Mouse (Mus musculus) kidney, adult 2 months (tissue): ENCODE data around the gene Id4. TPM values are rescaled to one million over a fixed set of nuclear protein-coding genes. Genes with fewer than 3 reads are reported as not detected.

Experiments used
- DNase-seq: peaks from one replicate; pipeline ENCODE4 v3.0.0; 2021
- H3K27ac ChIP-seq: fragments of 200-500 bp; 2 replicates; pipeline ENCODE4 v1.5.1; 2012; ENCODE audit warnings: low read depth, low read length, control low read depth, inconsistent platforms; ENCODE audit not compliant: insufficient read depth
- H3K27me3 ChIP-seq: fragments of 200-500 bp; replicated peaks from 2 replicates; pipeline ENCODE4 v1.6.1; 2012; ENCODE audit warnings: mild to moderate bottlenecking, moderate library complexity, low read length, inconsistent platforms; ENCODE audit not compliant: control insufficient read depth, insufficient read depth
- H3K36me3 ChIP-seq: fragments of 200-500 bp; 2 replicates; pipeline ENCODE4 v1.6.1; 2012; ENCODE audit warnings: mild to moderate bottlenecking, moderate library complexity, low read length, inconsistent platforms; ENCODE audit not compliant: control insufficient read depth, insufficient read depth
- H3K4me1 ChIP-seq: fragments of 200-500 bp; 2 replicates; pipeline ENCODE4 v1.6.1; 2011; ENCODE audit warnings: low read length; ENCODE audit not compliant: control insufficient read depth, insufficient read depth
- H3K4me3 ChIP-seq: fragments of 200-500 bp; 2 replicates; pipeline ENCODE4 v1.5.1; 2011; ENCODE audit warnings: mild to moderate bottlenecking, low read depth, low read length, control low read depth; ENCODE audit not compliant: insufficient read depth
- CTCF ChIP-seq: fragments of 200-500 bp; conservative IDR thresholded peaks from 2 replicates; pipeline ENCODE4 v1.5.1; 2011; ENCODE audit warnings: low read depth, mild to moderate bottlenecking, control low read depth, low read length, moderate library complexity, mixed read lengths; ENCODE audit not compliant: insufficient read depth, insufficient read length
- POLR2A ChIP-seq: fragments of 200-500 bp; IDR thresholded peaks from one replicate; pipeline ENCODE4 v1.6.1; 2011; ENCODE audit warnings: low read depth, low read length, control low read depth
- WGBS: fragments of 180-500 bp; shearing (Covaris S2); methylation state at CpG from one replicate; pipeline ENCODE4 v1.1.7; 2018; 5-methylcytosine and 5-hydroxymethylcytosine counted together
- polyA plus RNA-seq: library from polyadenylated mRNA; depleted of rRNA; stranded (reverse); fragments of >200 nt; gene quantifications from 2 replicates; pipeline ENCODE4 v1.2.3, GENCODE M21; 2012

Gene Id4
- polyA plus RNA-seq, 1 experiment = 14.8 TPM

DNA sequence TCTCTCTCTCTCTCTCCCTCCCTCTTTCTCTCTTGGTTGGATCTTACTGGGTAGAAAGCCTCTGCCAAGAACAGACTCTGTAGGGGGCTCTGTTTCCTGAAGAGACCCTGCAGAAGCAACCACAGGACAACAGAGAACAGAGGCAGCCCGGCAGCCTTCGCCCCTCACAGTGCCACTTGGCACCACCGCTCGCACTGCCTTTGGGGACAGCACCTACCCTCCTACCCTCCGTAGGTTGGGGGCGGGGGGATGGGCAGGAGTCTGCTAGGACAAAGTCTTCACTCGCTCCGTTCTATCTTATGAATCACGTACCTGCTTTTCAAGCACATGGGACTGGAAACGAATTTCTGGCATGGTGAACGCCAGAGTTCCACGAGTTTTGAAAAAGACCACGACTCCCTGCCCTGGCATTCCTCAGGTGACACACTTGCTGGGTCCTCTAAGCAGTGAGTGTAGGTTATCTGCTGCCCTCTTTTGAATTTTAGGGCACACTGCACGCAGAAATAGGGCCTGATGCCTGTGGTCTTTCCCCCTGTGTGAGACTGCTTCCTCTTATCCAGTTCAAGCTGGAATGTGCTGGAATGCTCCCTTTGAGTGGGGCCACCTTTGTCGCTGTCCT is 12.5 kb downstream of the Id4 start:
- Histone ChIP-seq H3K4me1 (no peaks in the 10 kb centered on the region), H3K36me3 (no peaks in the 10 kb centered on the region), H3K27ac (no peak overlapping the region), H3K27me3 (no peaks in the 10 kb centered on the region), H3K4me3 (peak overlapping the region; percentile 1; the same call in 1 of the 2 replicates)
- WGBS = 4% methylated on average over 15 of the region's 15 CpGs
- DNase-seq = peak; percentile 73
- TF ChIP-seq POLR2A = no peak
- TF ChIP-seq CTCF = peak; percentile 79

DNA sequence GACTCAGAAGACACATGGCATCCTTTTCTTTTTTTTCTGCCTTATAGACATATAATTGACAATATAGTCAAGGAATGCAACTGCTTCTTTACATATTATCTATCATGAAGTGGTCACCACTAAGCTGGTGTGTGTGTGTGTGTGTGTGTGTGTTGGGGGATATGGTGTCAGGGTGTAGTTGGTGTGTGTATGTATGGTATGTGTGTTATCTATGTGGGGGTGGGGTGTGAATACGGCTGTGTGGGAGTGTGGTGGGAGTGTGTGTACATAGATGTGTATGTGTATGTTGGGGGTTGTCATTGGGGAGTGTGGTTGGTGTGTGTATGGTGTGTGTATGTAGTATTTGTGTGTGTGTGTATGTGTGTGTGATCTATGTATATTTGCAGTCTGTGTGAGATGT is 13.1 kb downstream of the Id4 start:
- Histone ChIP-seq H3K4me3 (no peak overlapping the region), H3K27me3 (no peaks in the 10 kb centered on the region), H3K36me3 (no peaks in the 10 kb centered on the region), H3K4me1 (no peaks in the 10 kb centered on the region), H3K27ac (no peak overlapping the region)
- TF ChIP-seq POLR2A (no peak), CTCF (no peak)
- WGBS = 83% methylated on average over 1 of the region's 1 CpGs
- no peak for DNase-seq

DNA sequence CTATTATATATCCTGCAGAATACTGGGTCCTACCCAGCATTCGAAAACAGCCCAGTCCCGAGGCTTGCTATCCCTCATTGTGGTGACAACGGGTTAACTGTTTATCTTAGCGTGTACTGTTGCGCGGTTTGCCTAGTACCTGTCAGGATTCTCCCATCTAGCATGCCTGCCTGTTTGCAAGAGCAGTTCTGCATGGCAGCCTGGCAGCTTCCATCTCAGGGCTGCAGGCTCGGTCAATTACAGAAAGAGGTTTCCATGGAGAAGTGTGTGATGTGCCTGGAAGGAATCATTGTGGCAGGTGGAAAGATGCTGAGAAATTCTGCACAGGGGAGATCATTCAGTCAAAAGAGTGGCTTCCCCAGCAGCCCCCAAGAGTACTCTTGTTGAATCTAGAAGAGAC is 16.0 kb downstream of the Id4 start:
- H3K27ac ChIP-seq = no peak overlapping the region
- H3K36me3 ChIP-seq = no peaks in the 10 kb centered on the region
- H3K27me3 ChIP-seq = no peaks in the 10 kb centered on the region
- no peak overlapping the region for H3K4me3 ChIP-seq
- WGBS = 85% methylated on average over 7 of the region's 7 CpGs
- no peak for TF ChIP-seq CTCF
- TF ChIP-seq POLR2A = no peak
- no peaks in the 10 kb centered on the region for H3K4me1 ChIP-seq
- no peak for DNase-seq

DNA sequence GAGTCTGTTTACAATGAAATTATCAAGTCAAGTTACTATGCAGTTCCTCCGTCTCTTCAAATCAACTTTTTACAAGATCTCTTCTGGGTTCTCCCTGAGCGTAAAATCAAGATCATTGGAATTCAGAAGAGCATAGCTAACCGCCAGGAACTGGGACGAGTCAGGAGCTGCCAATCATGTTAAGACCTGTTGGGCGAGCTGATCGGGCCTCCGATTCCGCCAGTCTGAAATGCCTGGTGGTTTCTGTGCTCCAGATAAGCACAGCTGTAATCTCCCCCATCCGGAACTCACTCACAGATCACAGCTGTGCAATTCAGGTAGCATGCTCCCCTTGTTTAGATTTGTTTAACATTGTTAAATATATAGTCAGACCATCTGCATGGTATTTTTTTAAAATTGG is 23.4 kb downstream of the Id4 start:
- Histone ChIP-seq H3K4me3 (no peak overlapping the region), H3K4me1 (no peaks in the 10 kb centered on the region), H3K27me3 (no peaks in the 10 kb centered on the region), H3K27ac (no peak overlapping the region), H3K36me3 (no peaks in the 10 kb centered on the region)
- 92% methylated on average over 9 of the region's 9 CpGs for WGBS
- no peak for DNase-seq
- no peak for TF ChIP-seq POLR2A
- no peak for TF ChIP-seq CTCF

DNA sequence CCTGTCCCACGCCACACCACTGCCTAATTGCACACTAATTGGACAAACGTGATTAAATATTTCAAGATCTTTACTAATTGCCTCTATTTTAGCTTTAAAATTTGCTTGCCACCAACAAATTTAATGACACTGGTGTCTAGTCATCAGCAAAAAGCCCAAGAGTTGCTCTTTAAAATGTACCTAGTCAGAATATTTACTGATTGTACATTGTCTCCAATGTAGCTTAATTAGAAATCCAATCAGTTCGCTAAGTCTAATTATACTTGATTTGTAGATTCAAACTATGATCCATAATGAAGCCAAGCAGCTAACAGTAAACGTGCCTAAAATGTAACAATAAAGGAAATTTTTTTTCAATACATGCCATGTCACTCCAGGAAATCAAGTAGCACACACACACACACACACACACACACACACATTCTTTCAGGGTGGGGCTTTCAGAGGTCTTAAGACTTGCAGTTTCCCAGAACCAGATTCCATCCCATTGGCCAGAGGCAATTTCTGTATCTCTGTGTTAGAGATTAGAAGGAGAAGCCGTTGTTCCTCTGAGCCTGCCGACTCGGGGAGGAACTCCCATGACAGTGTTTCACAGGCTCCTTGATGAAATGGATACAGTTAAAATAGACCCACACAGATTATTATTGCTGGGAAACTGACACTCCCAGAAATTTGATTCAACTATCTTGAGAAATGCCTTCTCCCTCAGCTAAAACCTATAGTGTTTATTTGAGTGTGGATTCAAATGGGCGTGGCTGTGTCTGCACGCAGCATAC is 24.1 kb downstream of the Id4 start:
- Histone ChIP-seq H3K4me1 (no peaks in the 10 kb centered on the region), H3K27ac (no peak overlapping the region), H3K27me3 (no peaks in the 10 kb centered on the region), H3K4me3 (no peak overlapping the region), H3K36me3 (no peaks in the 10 kb centered on the region)
- DNase-seq = no peak
- 68% methylated on average over 9 of the region's 9 CpGs for WGBS
- no peak for TF ChIP-seq CTCF
- no peak for TF ChIP-seq POLR2A

DNA sequence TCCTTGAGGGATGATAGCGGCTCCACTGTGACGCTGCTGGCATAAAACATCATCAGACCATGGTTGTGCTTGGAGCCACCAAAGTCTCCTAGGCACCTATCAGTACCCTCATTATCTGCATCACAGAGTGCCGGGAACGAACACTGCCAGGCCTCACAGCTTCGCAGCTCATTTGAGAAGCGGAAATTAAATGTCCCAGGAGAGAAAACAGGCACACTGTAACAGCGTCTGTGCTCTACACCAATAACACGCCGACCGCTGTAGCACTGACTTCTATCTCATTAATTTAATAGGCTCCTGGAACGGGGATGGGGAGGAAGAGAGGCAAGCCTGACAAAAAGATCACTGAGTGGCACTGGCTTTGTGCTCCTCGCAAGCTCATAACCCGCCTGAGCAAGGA is 29.4 kb downstream of the Id4 start:
- Histone ChIP-seq H3K27ac (no peak overlapping the region), H3K27me3 (no peaks in the 10 kb centered on the region; the same call in 1 of the 2 replicates), H3K36me3 (no peaks in the 10 kb centered on the region), H3K4me1 (no peaks in the 10 kb centered on the region), H3K4me3 (no peak overlapping the region)
- TF ChIP-seq CTCF (no peak), POLR2A (no peak)
- WGBS = 35% methylated on average over 13 of the region's 13 CpGs
- DNase-seq = no peak

DNA sequence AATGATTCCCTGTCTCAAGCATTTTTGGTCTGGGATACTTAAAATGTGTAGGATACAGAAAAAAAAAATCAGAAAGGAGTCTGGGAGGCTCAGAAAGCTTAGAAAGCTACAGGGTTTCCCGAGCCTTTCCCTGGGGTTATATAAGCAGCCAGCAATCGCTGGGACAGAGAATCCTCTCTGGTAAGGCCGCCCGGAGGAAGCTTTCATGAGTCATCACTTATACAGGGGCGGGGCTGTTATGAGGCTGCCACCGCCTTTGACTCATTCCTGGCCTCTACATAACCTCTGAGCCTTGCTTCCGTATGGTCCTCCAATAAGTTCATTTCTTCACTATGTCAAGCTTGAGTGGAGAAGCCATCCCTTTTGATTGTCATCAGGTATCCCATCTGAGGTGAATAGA is 53.5 kb downstream of the Id4 start:
- Histone ChIP-seq H3K27me3 (no peaks in the 10 kb centered on the region), H3K4me3 (no peak overlapping the region), H3K27ac (no peak overlapping the region), H3K4me1 (no peaks in the 10 kb centered on the region), H3K36me3 (no peaks in the 10 kb centered on the region)
- TF ChIP-seq POLR2A = no peak
- WGBS = 57% methylated on average over 7 of the region's 7 CpGs
- DNase-seq = peak; percentile 30
